Mouse (Mus musculus) heart, adult 2 months (tissue): ENCODE data around the gene E130114P18Rik. TPM values are rescaled to one million over a fixed set of nuclear protein-coding genes. Genes with fewer than 3 reads are reported as not detected.

Experiments
- DNase-seq, 2 experiments: peaks; one replicate each; pipeline ENCODE4 v3.0.0; 2021
- H3K27ac ChIP-seq: fragments of 200-600 bp; 2 replicates; pipeline ENCODE4 v1.8.1; 2022
- H3K27me3 ChIP-seq: fragments of 200-500 bp; 2 replicates; pipeline ENCODE4 v1.6.1; 2012; ENCODE audit warnings: mild to moderate bottlenecking, low read length, inconsistent platforms, mixed read lengths; ENCODE audit not compliant: control insufficient read depth, insufficient read depth
- H3K36me3 ChIP-seq: fragments of 200-500 bp; 2 replicates; pipeline ENCODE4 v1.6.1; 2012; ENCODE audit warnings: low read length, inconsistent platforms; ENCODE audit not compliant: control insufficient read depth, insufficient read depth
- H3K4me1 ChIP-seq: fragments of 200-500 bp; 2 replicates; pipeline ENCODE4 v1.6.1; 2011; ENCODE audit warnings: low read length; ENCODE audit not compliant: control insufficient read depth, insufficient read depth
- H3K4me3 ChIP-seq: fragments of 200-600 bp; 2 replicates; pipeline ENCODE4 v1.8.1; 2022
- H3K79me2 ChIP-seq: fragments of 200-500 bp; replicated peaks from 2 replicates; pipeline ENCODE4 v1.6.1; 2012; ENCODE audit warnings: mild to moderate bottlenecking, inconsistent platforms, low read length, moderate library complexity, mixed read lengths; ENCODE audit not compliant: control insufficient read depth, insufficient read depth
- H3K9ac ChIP-seq: fragments of 200-500 bp; 2 replicates; pipeline ENCODE4 v1.6.1; 2012; ENCODE audit warnings: low read depth, mild to moderate bottlenecking, control low read depth, inconsistent platforms, low read length, mixed read lengths
- CTCF ChIP-seq: fragments of 200-600 bp; IDR thresholded peaks from 2 replicates; pipeline ENCODE4 v1.8.1; 2022; ENCODE audit warnings: antibody characterized with exemption, mild to moderate bottlenecking, moderate library complexity
- EP300 ChIP-seq: fragments of 200-500 bp; IDR thresholded peaks from 2 replicates; pipeline ENCODE4 v1.6.1; 2011; ENCODE audit warnings: low read depth, low read length, control low read depth; ENCODE audit not compliant: insufficient read depth
- POLR2A ChIP-seq: fragments of 200-500 bp; IDR thresholded peaks from 2 replicates; pipeline ENCODE4 v1.6.1; 2011; ENCODE audit warnings: mild to moderate bottlenecking, low read depth, low read length, control low read depth; ENCODE audit not compliant: insufficient read depth
- WGBS: fragments of 180-500 bp; shearing (Covaris S2); methylation state at CpG from one replicate; pipeline ENCODE4 v1.1.7; 2018; 5-methylcytosine and 5-hydroxymethylcytosine counted together
- intact Hi-C: fragments of 180-260 bp; cut with DNase I; formaldehyde crosslinking; loops from one replicate; pipeline ENCODE4 v1.15.1; 2025
- polyA plus RNA-seq: library from polyadenylated mRNA; depleted of rRNA; stranded (reverse); fragments of >200 nt; gene quantifications from 2 replicates; pipeline ENCODE4 v1.2.3, GENCODE M21; 2012
- total RNA-seq, 2 experiments: library from RNA; stranded (reverse); gene quantifications; 2 replicates each; pipeline ENCODE4 v1.2.3; 2021

The E130114P18Rik gene
- total and polyA plus RNA-seq, 3 experiments: not detected

GRCm38 (mm10) chr4:97635296-97635755 lies 142.6 kb downstream of the E130114P18Rik start:
- no peaks in the 10 kb centered on the region for H3K79me2 ChIP-seq
- H3K27ac ChIP-seq: no peak overlapping the region
- TF ChIP-seq CTCF (no peak), POLR2A (no peak)
- H3K27me3 ChIP-seq: no peaks in the 10 kb centered on the region
- no peak for DNase-seq
- H3K4me1 ChIP-seq: no peaks in the 10 kb centered on the region
- H3K9ac ChIP-seq: no peak overlapping the region
- no peak overlapping the region for H3K4me3 ChIP-seq
- intact Hi-C loops: no loop called here
- no peaks in the 10 kb centered on the region for H3K36me3 ChIP-seq
- 72% methylated on average over 6 of the region's 6 CpGs for WGBS

DNA sequence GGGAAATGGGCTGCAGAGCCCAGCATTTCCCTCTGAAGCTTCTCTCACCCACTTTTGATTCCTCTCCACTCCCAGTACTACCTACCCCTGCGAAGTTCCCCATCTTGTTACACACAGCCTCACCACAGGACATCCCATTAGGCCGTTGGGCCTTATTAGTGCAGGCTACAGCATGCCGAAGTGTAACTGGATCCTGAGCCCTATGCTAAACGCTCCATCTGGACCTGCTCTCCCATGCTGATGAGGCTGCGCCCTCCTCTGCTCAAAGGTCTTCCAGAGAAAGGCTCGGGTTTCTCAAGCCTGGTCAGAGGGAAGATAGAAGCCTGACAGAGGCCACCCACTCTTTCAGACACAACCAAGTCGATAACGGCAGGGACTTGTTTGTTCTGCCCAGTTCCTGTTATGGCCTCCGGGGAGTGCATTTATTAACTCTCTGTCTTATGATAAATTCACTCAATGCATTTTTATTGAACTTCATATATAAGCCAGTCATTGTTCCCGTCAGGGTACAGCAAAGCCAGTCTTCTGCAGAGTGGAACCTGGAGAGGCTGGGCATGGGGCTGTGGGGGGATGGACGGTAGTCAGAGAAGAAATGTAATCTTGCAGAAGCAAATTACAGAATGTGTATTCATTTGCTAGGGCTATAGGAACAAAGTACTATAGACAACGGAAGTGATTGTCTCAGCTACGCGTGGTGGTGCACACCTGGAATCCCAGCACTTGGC lies 148.8 kb downstream of the E130114P18Rik start:
- H3K27ac ChIP-seq: no peak overlapping the region
- no peaks in the 10 kb centered on the region for H3K27me3 ChIP-seq
- no peak for DNase-seq
- H3K4me3 ChIP-seq: no peak overlapping the region
- no peaks in the 10 kb centered on the region for H3K36me3 ChIP-seq
- no peaks in the 10 kb centered on the region for H3K79me2 ChIP-seq
- 60% methylated on average over 14 of the region's 14 CpGs for WGBS
- intact Hi-C loops: no loop called here
- H3K4me1 ChIP-seq: no peaks in the 10 kb centered on the region
- no peak for TF ChIP-seq EP300
- no peak for TF ChIP-seq POLR2A
- no peak for TF ChIP-seq CTCF
- no peak overlapping the region for H3K9ac ChIP-seq

GRCm38 (mm10) chr4:97626002-97626720 lies 151.7 kb downstream of the E130114P18Rik start:
- WGBS: 57% methylated on average over 16 of the region's 16 CpGs
- no peaks in the 10 kb centered on the region for H3K36me3 ChIP-seq
- H3K79me2 ChIP-seq: no peaks in the 10 kb centered on the region
- no peak overlapping the region for H3K4me3 ChIP-seq
- TF ChIP-seq CTCF: no peak
- TF ChIP-seq EP300: no peak
- no peak for TF ChIP-seq POLR2A
- intact Hi-C loops: no loop called here
- H3K27ac ChIP-seq: no peak overlapping the region
- DNase-seq: no peak
- H3K27me3 ChIP-seq: no peaks in the 10 kb centered on the region
- H3K9ac ChIP-seq: no peak overlapping the region
- H3K4me1 ChIP-seq: no peaks in the 10 kb centered on the region

DNA sequence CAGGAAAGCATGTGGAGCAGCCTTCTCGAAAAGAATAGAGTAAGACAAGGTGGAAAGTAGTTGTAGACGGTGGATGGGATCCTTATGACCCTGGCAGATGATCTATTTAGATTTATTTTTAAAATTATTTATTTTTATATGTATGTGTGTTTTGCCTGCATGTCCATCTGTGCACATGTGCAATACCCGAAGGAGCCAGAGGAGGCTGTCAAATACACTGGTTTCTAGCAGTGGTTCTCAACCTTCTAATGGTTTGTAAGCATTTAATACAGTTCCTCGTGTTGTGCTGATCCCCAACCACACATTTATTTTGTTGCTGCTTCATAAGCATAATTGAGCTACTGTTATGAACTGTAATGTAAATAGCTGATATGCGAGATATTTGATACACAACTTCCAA lies 154.7 kb downstream of the E130114P18Rik start:
- H3K36me3 ChIP-seq: no peaks in the 10 kb centered on the region
- H3K79me2 ChIP-seq: no peaks in the 10 kb centered on the region
- H3K27me3 ChIP-seq: no peaks in the 10 kb centered on the region
- no peak overlapping the region for H3K4me3 ChIP-seq
- no peak overlapping the region for H3K27ac ChIP-seq
- H3K4me1 ChIP-seq: no peaks in the 10 kb centered on the region
- intact Hi-C loops: loop anchor here (5.0 kb wide), 2 partner anchors 56 to 124 kb away; no protein-coding TSS in a partner anchor
- no peak overlapping the region for H3K9ac ChIP-seq
- no peak for DNase-seq
- 73% methylated on average over 5 of the region's 5 CpGs for WGBS
- no peak for TF ChIP-seq EP300
- TF ChIP-seq POLR2A: no peak
- TF ChIP-seq CTCF: peak; percentile 66

DNA sequence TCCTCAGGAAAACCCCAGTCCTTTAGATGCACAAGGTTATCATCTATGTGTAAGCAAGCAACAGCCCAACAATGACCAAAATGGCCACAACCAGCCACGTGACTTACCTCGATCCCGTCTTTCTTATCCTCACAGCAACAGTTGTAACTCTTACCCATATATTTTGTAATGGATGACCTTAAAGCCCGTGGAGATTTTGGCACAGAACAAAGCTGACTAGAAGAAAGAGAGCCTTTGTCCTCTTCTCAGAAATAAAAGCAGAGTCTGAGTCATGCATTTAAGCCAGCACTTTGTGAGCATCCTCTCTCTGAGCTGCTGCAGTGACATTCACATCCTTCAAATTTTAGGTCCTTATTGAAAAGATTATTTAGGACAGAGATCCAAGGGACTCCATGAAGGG lies 156.1 kb downstream of the E130114P18Rik start:
- Histone ChIP-seq H3K27ac (no peak overlapping the region), H3K4me3 (no peak overlapping the region), H3K4me1 (no peaks in the 10 kb centered on the region), H3K27me3 (no peaks in the 10 kb centered on the region), H3K36me3 (no peaks in the 10 kb centered on the region), H3K79me2 (no peaks in the 10 kb centered on the region), H3K9ac (no peak overlapping the region)
- intact Hi-C loops: loop anchor here (5.0 kb wide), 2 partner anchors 54 to 126 kb away; no protein-coding TSS in a partner anchor
- TF ChIP-seq CTCF: no peak
- TF ChIP-seq EP300: no peak
- no peak for TF ChIP-seq POLR2A
- no peak for DNase-seq
- WGBS: 70% methylated on average over 4 of the region's 4 CpGs

DNA sequence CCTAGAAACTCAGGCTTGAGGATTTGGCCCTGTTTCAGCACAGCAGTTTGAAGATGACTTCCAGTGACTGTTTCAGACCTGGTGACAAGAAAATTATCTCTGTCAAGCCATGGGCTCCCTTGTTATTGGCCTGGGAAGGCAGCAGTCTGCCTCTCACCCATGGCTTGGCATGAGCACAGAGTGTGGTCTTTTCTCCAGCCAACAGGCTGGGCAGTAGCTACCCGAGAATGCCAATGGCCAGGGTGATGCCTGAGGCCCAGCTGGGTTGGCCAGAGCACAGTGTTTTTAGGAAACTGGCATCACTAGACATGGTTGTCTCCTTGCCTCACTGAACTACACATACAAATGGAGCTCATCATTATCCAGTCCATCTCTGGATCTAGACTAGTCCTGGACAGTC lies 157.5 kb downstream of the E130114P18Rik start:
- H3K4me3 ChIP-seq: no peak overlapping the region

More for the DNA sequence above, 157.5 kb downstream of the E130114P18Rik start:
- H3K9ac ChIP-seq: no peak overlapping the region
- no peak for DNase-seq
- no peaks in the 10 kb centered on the region for H3K4me1 ChIP-seq
- TF ChIP-seq CTCF (no peak), POLR2A (no peak), EP300 (no peak)
- H3K27ac ChIP-seq: no peak overlapping the region
- H3K36me3 ChIP-seq: no peaks in the 10 kb centered on the region
- 64% methylated on average over 1 of the region's 1 CpGs for WGBS
- intact Hi-C loops: loop anchor here (5.0 kb wide), 2 partner anchors 53 to 127 kb away; no protein-coding TSS in a partner anchor
- H3K79me2 ChIP-seq: no peaks in the 10 kb centered on the region
- H3K27me3 ChIP-seq: no peaks in the 10 kb centered on the region
